Mouse (Mus musculus) lung, embryonic 16.5 days (tissue): ENCODE data around the gene Tox2. TPM values are rescaled to one million over a fixed set of nuclear protein-coding genes. Genes with fewer than 3 reads are reported as not detected.
A peak's percentile ranks its signal among the peaks of the same experiment; 100 is the strongest.

Experiments
- ATAC-seq: fragments of 200-750 bp; cut with Nextera tagmentation; 2 replicates; pipeline ENCODE4 v1.8.0; 2017; ENCODE audit warnings: low read depth, mild to moderate bottlenecking, moderate library complexity
- H3K27ac ChIP-seq: fragments of 300-500 bp; sonication (generic); 2 replicates; pipeline ENCODE4 v1.5.1; 2014; ENCODE audit warnings: mild to moderate bottlenecking, control low read depth, low read length
- H3K27me3 ChIP-seq: fragments of 300-500 bp; sonication (generic); 2 replicates; pipeline ENCODE4 v1.6.1; 2014; ENCODE audit warnings: low read depth, low read length, mixed read lengths; ENCODE audit not compliant: control insufficient read depth, insufficient read depth
- H3K36me3 ChIP-seq: fragments of 300-500 bp; sonication (generic); 2 replicates; pipeline ENCODE4 v1.6.1; 2014; ENCODE audit warnings: low read length; ENCODE audit not compliant: control insufficient read depth, insufficient read depth
- H3K4me1 ChIP-seq: fragments of 300-500 bp; sonication (generic); replicated peaks from 2 replicates; pipeline ENCODE4 v1.6.1; 2014; ENCODE audit warnings: low read length, mixed read lengths; ENCODE audit not compliant: control insufficient read depth, insufficient read depth
- H3K4me2 ChIP-seq: fragments of 300-500 bp; sonication (generic); 2 replicates; pipeline ENCODE4 v1.6.1; 2014; ENCODE audit warnings: low read depth, low read length, control low read depth
- H3K4me3 ChIP-seq: fragments of 300-500 bp; sonication (generic); 2 replicates; pipeline ENCODE4 v1.5.1; 2014; ENCODE audit warnings: mild to moderate bottlenecking, low read length, control low read depth
- H3K9ac ChIP-seq: fragments of 300-500 bp; sonication (generic); 2 replicates; pipeline ENCODE4 v1.6.1; 2014; ENCODE audit warnings: low read length, control low read depth
- H3K9me3 ChIP-seq: fragments of 300-500 bp; sonication (generic); 2 replicates; pipeline ENCODE4 v1.6.1; 2016; ENCODE audit warnings: low read length; ENCODE audit not compliant: control insufficient read depth
- WGBS: fragments of 180-500 bp; shearing (Covaris S2); extraction: QIAGEN DNeasy Blood & Tissue Kit; methylation state at CpG from one replicate; pipeline ENCODE4 v1.1.7; 2014; 5-methylcytosine and 5-hydroxymethylcytosine counted together
- polyA plus RNA-seq: library from polyadenylated mRNA; unstranded; fragments of >200 nt; fragmentation: Nextera tagmentation; extraction: Ambion mirVana; gene quantifications from 2 replicates; pipeline ENCODE4 v1.2.1, GENCODE M21; 2015

Gene Tox2
- polyA plus RNA-seq, 1 experiment from 2014 or later, result 5.3 TPM

DNA sequence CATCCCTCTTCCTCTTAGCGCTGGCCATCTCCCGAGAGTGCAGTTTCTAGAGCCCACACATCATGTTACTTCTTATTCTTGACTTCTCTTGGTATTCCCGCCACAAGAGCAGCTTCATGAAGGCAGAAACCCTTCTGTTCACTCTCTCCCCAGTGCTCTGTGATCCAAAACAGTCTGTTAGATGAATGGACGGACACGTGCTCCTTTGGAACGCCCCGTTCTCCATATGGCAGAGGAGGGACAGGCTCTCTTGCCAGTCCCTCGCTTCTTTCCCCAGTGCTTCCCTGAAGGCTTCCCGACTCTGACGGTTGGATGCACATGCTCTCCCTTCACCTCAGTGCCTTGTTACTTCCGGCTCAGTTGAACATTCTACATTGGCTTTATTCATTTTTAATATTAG lies 15.4 kb upstream of the Tox2 start:
- Histone ChIP-seq H3K27me3 (no peaks in the 10 kb centered on the region), H3K27ac (no peak overlapping the region), H3K36me3 (no peaks in the 10 kb centered on the region), H3K9me3 (no peaks in the 10 kb centered on the region), H3K4me3 (no peak overlapping the region), H3K9ac (no peak overlapping the region), H3K4me2 (no peak overlapping the region), H3K4me1 (peaks cover 5% of the 10 kb centered on the region; the same call in 1 of the 2 replicates)
- no peak for ATAC-seq
- 64% methylated on average over 11 of the region's 11 CpGs for WGBS

DNA sequence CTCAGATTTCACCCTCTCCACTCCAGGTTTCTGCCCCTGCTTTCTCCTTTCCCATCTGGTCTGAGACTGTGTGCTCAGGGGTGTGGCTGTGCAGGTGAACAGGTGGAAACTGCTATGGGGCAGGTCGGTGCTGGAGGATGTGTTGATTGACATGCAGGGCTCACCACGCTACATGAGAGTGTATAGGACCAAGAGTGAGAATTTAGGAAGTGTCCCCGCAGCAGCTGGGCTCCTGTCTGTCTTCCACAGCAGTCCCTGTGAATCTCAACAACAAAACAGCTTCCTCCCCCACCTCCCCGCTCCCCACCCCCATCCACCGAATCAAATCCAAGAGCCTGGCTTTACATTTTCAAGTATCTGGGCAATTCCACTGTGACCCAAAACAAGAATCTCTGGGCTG lies 13.3 kb upstream of the Tox2 start:
- Histone ChIP-seq H3K36me3 (no peaks in the 10 kb centered on the region), H3K9ac (no peak overlapping the region), H3K27ac (no peak overlapping the region), H3K27me3 (no peaks in the 10 kb centered on the region), H3K9me3 (no peaks in the 10 kb centered on the region), H3K4me1 (peaks cover 9% of the 10 kb centered on the region), H3K4me2 (no peak overlapping the region), H3K4me3 (no peak overlapping the region)
- 13% methylated on average over 5 of the region's 5 CpGs for WGBS
- ATAC-seq, result peak; percentile 69; the same call in 1 of the 2 replicates

DNA sequence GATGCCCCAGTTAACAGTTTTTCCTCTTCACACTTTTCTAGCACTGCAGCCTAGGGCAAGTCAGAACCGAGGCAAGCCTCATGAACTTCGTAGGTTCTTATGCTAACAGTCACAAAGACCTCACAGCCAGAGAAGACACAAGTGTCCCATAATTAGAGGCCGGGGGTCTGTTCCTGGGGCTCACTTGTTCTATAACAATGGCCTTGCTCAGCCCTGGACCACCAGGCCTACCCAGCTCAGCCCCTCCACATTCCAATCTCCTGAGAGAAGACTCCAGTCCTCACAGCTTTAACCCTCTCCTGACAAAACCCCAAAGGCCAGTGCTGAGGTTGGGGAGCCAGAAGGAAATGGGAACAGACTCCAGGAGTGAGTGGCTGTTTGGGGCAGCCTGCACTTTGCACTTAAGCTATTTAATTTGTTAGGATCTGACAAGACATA lies 12.9 kb upstream of the Tox2 start:
- Histone ChIP-seq H3K4me3 (no peak overlapping the region), H3K4me1 (peaks cover 10% of the 10 kb centered on the region), H3K27me3 (no peaks in the 10 kb centered on the region), H3K4me2 (no peak overlapping the region), H3K27ac (no peak overlapping the region), H3K36me3 (no peaks in the 10 kb centered on the region), H3K9ac (peak overlapping the region; percentile 20; the same call in 1 of the 2 replicates), H3K9me3 (no peaks in the 10 kb centered on the region)
- 7% methylated on average over 3 of the region's 3 CpGs for WGBS
- no peak for ATAC-seq

DNA sequence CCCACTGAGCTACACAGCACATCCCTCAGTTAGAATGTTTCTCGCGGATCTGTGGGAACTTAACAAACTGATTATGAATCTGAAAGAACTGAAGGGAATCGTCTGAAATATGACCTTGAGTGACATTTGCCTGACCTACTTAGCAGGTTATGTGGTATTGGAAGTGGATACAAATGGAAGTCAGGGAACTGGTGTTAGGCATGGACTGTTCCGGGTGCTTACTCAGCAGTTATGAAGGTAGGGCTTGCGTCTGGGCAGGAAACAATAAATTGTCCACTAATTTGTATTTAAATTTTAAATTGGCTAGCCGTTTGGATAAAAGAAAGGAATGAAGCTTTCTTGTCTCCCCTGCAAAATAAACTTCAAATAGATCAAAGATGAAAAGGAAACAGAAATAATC lies 10.4 kb upstream of the Tox2 start:
- H3K27me3 ChIP-seq, result no peaks in the 10 kb centered on the region
- ATAC-seq, result no peak
- H3K4me3 ChIP-seq, result no peak overlapping the region
- no peak overlapping the region for H3K4me2 ChIP-seq
- 72% methylated on average over 6 of the region's 6 CpGs for WGBS
- H3K27ac ChIP-seq, result no peak overlapping the region
- H3K9ac ChIP-seq, result no peak overlapping the region
- peaks cover 10% of the 10 kb centered on the region for H3K4me1 ChIP-seq
- no peaks in the 10 kb centered on the region for H3K9me3 ChIP-seq
- H3K36me3 ChIP-seq, result no peaks in the 10 kb centered on the region

DNA sequence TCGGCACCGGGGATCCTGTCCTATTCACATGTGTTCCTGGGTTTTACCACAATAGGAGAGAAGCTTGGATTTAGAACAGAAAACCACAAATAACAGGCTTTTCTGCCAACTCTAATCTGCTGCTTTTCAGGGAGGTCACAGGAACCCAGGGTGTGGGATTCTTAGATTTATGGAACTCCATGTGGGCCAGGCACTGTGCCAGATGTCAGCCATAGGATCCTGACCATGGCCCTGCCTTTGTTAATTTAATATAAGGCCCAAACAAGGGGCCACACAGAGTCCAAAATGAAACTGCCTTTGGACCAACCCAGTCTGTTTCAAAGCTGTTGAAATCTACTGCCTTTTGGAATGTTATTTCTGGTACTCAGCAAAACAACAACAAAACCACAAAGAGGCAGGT lies 8.9 kb upstream of the Tox2 start:
- Histone ChIP-seq H3K4me1 (peaks cover 10% of the 10 kb centered on the region), H3K9me3 (no peaks in the 10 kb centered on the region), H3K4me2 (no peak overlapping the region), H3K27ac (no peak overlapping the region), H3K4me3 (no peak overlapping the region), H3K27me3 (no peaks in the 10 kb centered on the region), H3K9ac (no peak overlapping the region), H3K36me3 (no peaks in the 10 kb centered on the region)
- ATAC-seq, result no peak
- 69% methylated on average over 2 of the region's 2 CpGs for WGBS

DNA sequence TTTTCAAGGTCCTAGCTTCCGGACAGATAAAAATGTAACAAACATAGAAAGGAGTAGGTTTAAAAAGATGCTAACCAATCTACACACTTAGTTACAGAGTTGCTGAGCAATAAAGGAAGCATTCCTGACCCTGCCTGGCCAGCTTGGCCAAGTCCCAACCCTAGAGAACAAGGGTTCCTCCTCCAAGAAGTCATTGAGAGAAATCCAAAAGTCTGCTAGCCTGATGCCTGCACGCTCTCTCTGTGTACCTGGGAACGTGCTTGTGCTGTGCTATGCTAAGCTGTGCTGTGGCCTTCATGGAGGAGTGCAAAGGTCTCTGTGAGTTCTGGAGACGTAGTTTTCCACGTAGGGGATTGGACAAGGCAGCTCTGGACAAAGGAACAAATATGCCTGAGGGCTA lies 8.4 kb upstream of the Tox2 start:
- Histone ChIP-seq H3K27ac (no peak overlapping the region), H3K4me3 (no peak overlapping the region), H3K36me3 (no peaks in the 10 kb centered on the region), H3K9me3 (no peaks in the 10 kb centered on the region), H3K4me1 (peaks cover 10% of the 10 kb centered on the region), H3K9ac (no peak overlapping the region), H3K4me2 (no peak overlapping the region), H3K27me3 (no peaks in the 10 kb centered on the region)
- WGBS, result 57% methylated on average over 5 of the region's 5 CpGs
- ATAC-seq, result peak; percentile 60; the same call in 1 of the 2 replicates

DNA sequence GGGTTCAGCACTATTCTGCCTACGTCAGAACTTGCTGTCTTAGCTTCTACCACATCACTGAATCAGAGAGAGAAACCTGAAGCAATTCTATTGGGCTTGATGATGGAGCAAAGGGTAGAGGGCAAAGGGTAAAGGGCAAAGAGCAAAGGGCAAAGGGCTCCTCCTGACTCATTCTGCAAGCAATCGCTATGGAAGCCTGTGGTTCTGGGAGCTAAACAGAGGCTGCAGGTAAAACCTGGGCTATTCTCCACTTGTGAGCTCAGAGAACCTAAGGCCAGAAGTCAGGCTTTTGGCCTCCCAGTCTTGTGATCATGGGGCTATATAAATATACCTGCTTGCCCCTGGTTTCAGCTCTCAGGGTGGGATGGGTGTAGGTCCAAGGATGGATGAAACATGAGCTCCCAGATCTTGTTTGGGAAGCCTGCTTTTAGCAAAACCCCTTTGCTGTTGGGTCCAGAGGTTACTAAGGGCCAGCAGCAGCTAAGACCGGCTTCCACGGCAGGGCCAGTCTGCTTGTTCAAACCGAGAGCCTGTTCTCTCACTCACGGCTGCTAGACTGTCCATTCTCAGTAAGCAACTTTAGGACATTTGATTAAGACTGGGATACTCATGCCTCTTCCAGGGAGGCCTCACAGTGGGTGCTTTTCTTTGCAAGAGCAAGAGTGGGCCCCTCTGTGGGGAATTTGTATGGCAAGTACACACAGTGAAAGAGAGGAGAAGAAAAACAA lies 7.7 kb upstream of the Tox2 start:
- 47% methylated on average over 6 of the region's 6 CpGs for WGBS
- Histone ChIP-seq H3K4me3 (no peak overlapping the region), H3K9ac (no peak overlapping the region), H3K27ac (no peak overlapping the region), H3K4me1 (peaks cover 6% of the 10 kb centered on the region), H3K27me3 (no peaks in the 10 kb centered on the region), H3K9me3 (no peaks in the 10 kb centered on the region), H3K4me2 (no peak overlapping the region), H3K36me3 (no peaks in the 10 kb centered on the region)
- ATAC-seq, result peak; percentile 23; the same call in 1 of the 2 replicates

DNA sequence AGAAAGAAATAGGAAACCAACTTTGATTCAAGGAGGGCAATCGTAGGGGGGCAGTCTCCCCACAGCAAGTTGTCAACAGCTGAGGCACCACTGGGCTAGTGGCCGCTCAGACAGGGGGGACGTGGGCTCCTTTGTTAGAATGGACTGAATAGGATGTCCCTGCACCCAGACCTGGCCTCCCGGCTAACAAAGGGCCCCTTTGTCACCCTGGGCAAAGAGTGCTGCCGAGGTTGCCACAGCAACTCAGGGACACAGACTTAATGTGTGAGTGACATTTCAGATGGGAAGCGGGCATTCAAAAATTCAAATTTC lies 7.1 kb upstream of the Tox2 start:
- no peaks in the 10 kb centered on the region for H3K9me3 ChIP-seq
- WGBS, result 42% methylated on average over 6 of the region's 6 CpGs
- ATAC-seq, result peak; percentile 54; the same call in 1 of the 2 replicates
- H3K4me3 ChIP-seq, result no peak overlapping the region
- H3K36me3 ChIP-seq, result no peaks in the 10 kb centered on the region
- H3K4me1 ChIP-seq, result peaks cover 5% of the 10 kb centered on the region
- no peak overlapping the region for H3K4me2 ChIP-seq
- no peak overlapping the region for H3K9ac ChIP-seq
- no peaks in the 10 kb centered on the region for H3K27me3 ChIP-seq
- H3K27ac ChIP-seq, result no peak overlapping the region

DNA sequence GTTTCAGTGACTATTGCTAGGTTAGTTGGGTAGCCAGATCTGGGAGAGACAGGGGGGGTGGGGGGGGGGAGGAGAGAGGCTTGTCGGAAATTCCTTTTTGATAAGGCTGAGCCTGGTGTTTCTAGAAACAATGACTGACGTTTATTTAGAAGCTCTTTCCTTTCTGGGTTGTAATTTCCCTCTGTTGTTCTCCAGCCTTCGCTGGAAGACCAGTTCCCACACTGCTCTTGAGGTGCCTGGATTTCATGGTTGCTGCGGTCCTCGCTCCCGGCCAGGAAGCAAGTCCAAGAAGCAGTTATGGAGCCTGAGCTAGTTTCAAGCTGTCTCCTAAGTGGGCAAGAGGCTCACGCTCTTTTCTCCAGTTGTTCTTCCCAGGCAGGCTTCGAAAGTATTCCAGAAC lies 1.0 kb upstream of the Tox2 start:
- H3K4me1 ChIP-seq, result peaks cover 18% of the 10 kb centered on the region; the same call in 1 of the 2 replicates
- peak overlapping the region; percentile 65 for H3K27ac ChIP-seq
- H3K9me3 ChIP-seq, result peaks cover 4% of the 10 kb centered on the region; the same call in 1 of the 2 replicates
- H3K27me3 ChIP-seq, result peaks cover 35% of the 10 kb centered on the region
- H3K36me3 ChIP-seq, result no peaks in the 10 kb centered on the region
- H3K9ac ChIP-seq, result peak overlapping the region; percentile 71
- 30% methylated on average over 8 of the region's 8 CpGs for WGBS
- peak overlapping the region; percentile 63 for H3K4me3 ChIP-seq
- ATAC-seq, result no peak
- peak overlapping the region; percentile 98 for H3K4me2 ChIP-seq
